Comparison of ENCODE assay signal across 24 mouse cellular contexts in the genomic region with DNA sequence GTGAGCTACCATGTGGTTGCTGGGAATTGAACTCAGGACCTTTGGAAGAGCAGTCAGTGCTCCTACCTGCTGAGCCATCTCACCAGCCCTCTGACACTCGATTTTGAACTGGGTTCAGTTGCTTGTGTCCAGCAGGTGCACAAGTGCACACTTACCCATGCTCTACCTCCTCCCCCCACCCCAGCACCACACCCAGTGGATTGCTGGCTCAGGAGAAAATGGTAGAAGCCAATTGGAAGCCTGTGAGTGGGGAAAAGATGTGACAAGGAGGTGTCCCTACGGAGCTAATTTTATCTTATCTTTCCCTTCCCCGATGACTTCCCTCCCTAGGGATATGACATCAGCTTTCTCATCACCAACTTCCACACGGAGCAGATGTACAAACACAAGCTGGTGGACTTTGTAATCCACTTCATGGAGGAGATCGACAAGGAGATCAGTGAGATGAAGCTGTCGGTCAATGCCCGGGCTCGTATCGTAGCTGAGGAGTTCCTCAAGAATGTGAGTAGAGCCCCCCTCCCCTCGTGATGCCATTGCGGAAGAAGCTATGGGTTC. TPM values are rescaled to one million over a fixed set of nuclear protein-coding genes. Genes with fewer than 3 reads are reported as not detected.
DNase-seq lines count a peak whose midpoint lies in the region; ATAC-seq lines count a peak whose summit lies in the region.
"Had no signal": no experiment of that assay in that cellular context is flagged by ENCODE, and none has a peak within 500 bp of the region (broad histone marks: within the 10 kb centered on the region; RNA-seq: fewer than 3 reads in every experiment).

No protein-coding gene starts in this region.

- no peak for DNase-seq in hindbrain, embryonic 10.5 days (ENCODE audit: low spot score)
- no peak for DNase-seq in neural tube, embryonic 10.5 days (ENCODE audit: extremely low spot score, low spot score)
- no peak for DNase-seq in gastrocnemius, postnatal 25 days
- no peak for DNase-seq in lung, postnatal 4 days
- DNase-seq: adrenal gland, adult 8-10 months; cerebellum, postnatal 36 days; embryo, embryonic 11 days; heart, adult 18-20 months; heart, postnatal 10 days; kidney, postnatal 36 days; lung, embryonic 14.5 days; right cerebral cortex, postnatal 14 days; thymus, postnatal 14 days had no signal

- peaks cover 62% of the 10 kb centered on the region for H3K36me3 ChIP-seq in hindbrain, embryonic 16.5 days (ENCODE audit: control insufficient read depth, insufficient read depth, low read length)
- peaks cover 100% of the 10 kb centered on the region for H3K36me3 ChIP-seq in hindbrain, embryonic 10.5 days
- H3K36me3 ChIP-seq in neural tube, embryonic 13.5 days: peaks cover 97% of the 10 kb centered on the region
- H3K36me3 ChIP-seq in neural tube, embryonic 14.5 days (ENCODE audit: control insufficient read depth, insufficient read depth, low read length): peaks cover 81% of the 10 kb centered on the region

- WGBS in hindbrain, embryonic 16.5 days: 78% methylated on average over 11 of the region's 11 CpGs
- 89% methylated on average over 11 of the region's 11 CpGs for WGBS in hindbrain, embryonic 10.5 days
- whole genome bisulfite sequencing in neural tube, embryonic 13.5 days: 86% methylated on average over 11 of the region's 11 CpGs
- 88% methylated on average over 11 of the region's 11 CpGs for WGBS in neural tube, embryonic 14.5 days

- H3K4me1 ChIP-seq in hindbrain, embryonic 16.5 days (ENCODE audit: control insufficient read depth, insufficient read depth, low read depth, low read length): no peaks in the 10 kb centered on the region
- no peaks in the 10 kb centered on the region for H3K4me1 ChIP-seq in hindbrain, embryonic 10.5 days (replicated peaks)
- H3K4me1 ChIP-seq in neural tube, embryonic 13.5 days (replicated peaks): no peaks in the 10 kb centered on the region
- H3K4me1 ChIP-seq in neural tube, embryonic 14.5 days (ENCODE audit: control insufficient read depth, insufficient read depth, low read length): no peaks in the 10 kb centered on the region
- H3K4me1 ChIP-seq: embryonic facial prominence, embryonic 15.5 days; forebrain, embryonic 15.5 days had no signal

- no peak overlapping the region for H3K9ac ChIP-seq in hindbrain, embryonic 16.5 days (ENCODE audit: low read depth, low read length)
- no peak overlapping the region for H3K9ac ChIP-seq in neural tube, embryonic 13.5 days
- no peak overlapping the region for H3K9ac ChIP-seq in neural tube, embryonic 14.5 days (replicated peaks; ENCODE audit: low read depth, low read length)
- H3K9ac ChIP-seq: embryonic facial prominence, embryonic 15.5 days; forebrain, embryonic 15.5 days; heart, embryonic 12.5 days; limb, embryonic 13.5 days; liver, embryonic 14.5 days; lung, embryonic 14.5 days; midbrain, embryonic 13.5 days had no signal

- H3K27me3 ChIP-seq in hindbrain, embryonic 16.5 days (replicated peaks; ENCODE audit: control insufficient read depth, insufficient read depth, low read length): no peaks in the 10 kb centered on the region
- H3K27me3 ChIP-seq in hindbrain, embryonic 10.5 days (ENCODE audit: insufficient read depth, poor library complexity, severe bottlenecking): no peaks in the 10 kb centered on the region
- no peaks in the 10 kb centered on the region for H3K27me3 ChIP-seq in neural tube, embryonic 13.5 days
- no peaks in the 10 kb centered on the region for H3K27me3 ChIP-seq in neural tube, embryonic 14.5 days (ENCODE audit: control insufficient read depth, insufficient read depth, low read length)
- H3K27me3 ChIP-seq: embryonic facial prominence, embryonic 15.5 days; forebrain, embryonic 15.5 days; heart, embryonic 12.5 days; limb, embryonic 13.5 days; megakaryocyte, embryonic 14.5 days; midbrain, embryonic 13.5 days had no signal

- H3K4me2 ChIP-seq in hindbrain, embryonic 16.5 days (ENCODE audit: low read length): no peak overlapping the region
- H3K4me2 ChIP-seq in neural tube, embryonic 13.5 days: no peak overlapping the region
- H3K4me2 ChIP-seq in neural tube, embryonic 14.5 days (ENCODE audit: low read depth, low read length): no peak overlapping the region
- H3K4me2 ChIP-seq: embryonic facial prominence, embryonic 15.5 days; forebrain, embryonic 15.5 days; heart, embryonic 12.5 days; limb, embryonic 13.5 days; lung, embryonic 14.5 days; midbrain, embryonic 13.5 days had no signal

- H3K4me3 ChIP-seq in hindbrain, embryonic 16.5 days (ENCODE audit: low read length): no peak overlapping the region
- H3K4me3 ChIP-seq in hindbrain, embryonic 10.5 days: no peak overlapping the region
- H3K4me3 ChIP-seq in neural tube, embryonic 13.5 days: no peak overlapping the region
- no peak overlapping the region for H3K4me3 ChIP-seq in neural tube, embryonic 14.5 days (ENCODE audit: low read depth, low read length)
- H3K4me3 ChIP-seq: embryonic facial prominence, embryonic 15.5 days; forebrain, embryonic 15.5 days; heart, embryonic 12.5 days; limb, embryonic 13.5 days; megakaryocyte, embryonic 14.5 days; midbrain, embryonic 13.5 days had no signal

- no peak for ATAC-seq in hindbrain, embryonic 16.5 days
- 0 out of 2 replicates have a peak, but pooled peaks have one; percentile 38 for ATAC-seq in neural tube, embryonic 13.5 days (ENCODE audit: low read depth)
- no peak for ATAC-seq in neural tube, embryonic 14.5 days (ENCODE audit: low read depth)
- ATAC-seq: activated CD4-positive, CD25-positive, alpha-beta regulatory T cell, adult 4 months; forebrain, embryonic 15.5 days had no signal

- H3K27ac ChIP-seq in hindbrain, embryonic 16.5 days (ENCODE audit: low read depth, low read length): peak overlapping the region; percentile 24; the same call in 1 of the 2 replicates
- H3K27ac ChIP-seq in hindbrain, embryonic 10.5 days: no peak overlapping the region
- peak overlapping the region; percentile 71 for H3K27ac ChIP-seq in neural tube, embryonic 13.5 days (replicated peaks)
- H3K27ac ChIP-seq in neural tube, embryonic 14.5 days (ENCODE audit: low read depth, low read length): 0 out of 2 replicates have a peak overlapping the region, but pooled peaks have one; percentile 28
- H3K27ac ChIP-seq: embryonic facial prominence, embryonic 15.5 days; forebrain, embryonic 15.5 days; limb, embryonic 13.5 days; liver, embryonic 14.5 days; midbrain, embryonic 13.5 days had no signal

- H3K9me3 ChIP-seq in hindbrain, embryonic 16.5 days (ENCODE audit: control insufficient read depth, low read length): no peaks in the 10 kb centered on the region
- no peaks in the 10 kb centered on the region for H3K9me3 ChIP-seq in hindbrain, embryonic 10.5 days
- no peaks in the 10 kb centered on the region for H3K9me3 ChIP-seq in neural tube, embryonic 13.5 days
- H3K9me3 ChIP-seq in neural tube, embryonic 14.5 days (ENCODE audit: control insufficient read depth, low read length): no peaks in the 10 kb centered on the region
- H3K9me3 ChIP-seq: embryonic facial prominence, embryonic 15.5 days; forebrain, embryonic 15.5 days; heart, embryonic 12.5 days; limb, embryonic 13.5 days; megakaryocyte, embryonic 14.5 days; midbrain, embryonic 13.5 days had no signal

RNA-seq across cellular contexts. Expression of gene Ttll3, which starts 3.8 kb away (rescaled TPM):
- polyA plus RNA-seq in hindbrain, embryonic 16.5 days (2015; fragmentation: Nextera tagmentation; extraction: Ambion mirVana): 9.2 and 11.8 TPM in 2 replicates
- polyA plus RNA-seq in hindbrain, embryonic 10.5 days (2016; fragmentation: Nextera tagmentation; extraction: Ambion mirVana): 5.3 and 7.4 TPM in 2 replicates
- 9.9 and 11.3 TPM in 2 replicates for polyA plus RNA-seq in neural tube, embryonic 13.5 days (2015; fragmentation: Nextera tagmentation; extraction: Ambion mirVana)
- 8.9 and 9.1 TPM in 2 replicates for polyA plus RNA-seq in neural tube, embryonic 14.5 days (2014; fragmentation: Nextera tagmentation; extraction: Ambion mirVana)
- 1 to 10 TPM; 1.6 to 1.7 TPM for total RNA-seq in gastrocnemius, postnatal 25 days (2021)

RNA-seq across cellular contexts. Expression of gene Arpc4, which starts 7.3 kb away (rescaled TPM):
- polyA plus RNA-seq in hindbrain, embryonic 16.5 days (2015; fragmentation: Nextera tagmentation; extraction: Ambion mirVana): 440 and 455 TPM in 2 replicates
- 393 and 423 TPM in 2 replicates for polyA plus RNA-seq in hindbrain, embryonic 10.5 days (2016; fragmentation: Nextera tagmentation; extraction: Ambion mirVana)
- 375 and 421 TPM in 2 replicates for polyA plus RNA-seq in neural tube, embryonic 13.5 days (2015; fragmentation: Nextera tagmentation; extraction: Ambion mirVana)
- 238 and 253 TPM in 2 replicates for polyA plus RNA-seq in neural tube, embryonic 14.5 days (2014; fragmentation: Nextera tagmentation; extraction: Ambion mirVana)
- 10 to 100 TPM; 48.4 to 55.3 TPM for total RNA-seq in gastrocnemius, postnatal 25 days (2021)

RNA-seq across cellular contexts. Expression of gene Tada3, which starts 7.6 kb away (rescaled TPM):
- 68.3 and 71.1 TPM in 2 replicates for polyA plus RNA-seq in hindbrain, embryonic 16.5 days (2015; fragmentation: Nextera tagmentation; extraction: Ambion mirVana)
- polyA plus RNA-seq in hindbrain, embryonic 10.5 days (2016; fragmentation: Nextera tagmentation; extraction: Ambion mirVana): 63.1 and 63.9 TPM in 2 replicates
- polyA plus RNA-seq in neural tube, embryonic 13.5 days (2015; fragmentation: Nextera tagmentation; extraction: Ambion mirVana): 63.8 and 64.5 TPM in 2 replicates
- polyA plus RNA-seq in neural tube, embryonic 14.5 days (2014; fragmentation: Nextera tagmentation; extraction: Ambion mirVana): 66.3 and 78.5 TPM in 2 replicates
- total RNA-seq in gastrocnemius, postnatal 25 days (2021): 10 to 100 TPM; 14.0 to 14.4 TPM

RNA-seq across cellular contexts. Expression of gene Rpusd3, which starts 33.9 kb away (rescaled TPM):
- polyA plus RNA-seq in hindbrain, embryonic 16.5 days (2015; fragmentation: Nextera tagmentation; extraction: Ambion mirVana): 21.5 and 21.7 TPM in 2 replicates
- polyA plus RNA-seq in hindbrain, embryonic 10.5 days (2016; fragmentation: Nextera tagmentation; extraction: Ambion mirVana): 34.9 and 36.3 TPM in 2 replicates
- polyA plus RNA-seq in neural tube, embryonic 13.5 days (2015; fragmentation: Nextera tagmentation; extraction: Ambion mirVana): 19.2 and 19.7 TPM in 2 replicates
- polyA plus RNA-seq in neural tube, embryonic 14.5 days (2014; fragmentation: Nextera tagmentation; extraction: Ambion mirVana): 19.7 and 23.6 TPM in 2 replicates
- total RNA-seq in gastrocnemius, postnatal 25 days (2021): 1 to 10 TPM; 8.0 to 9.7 TPM

RNA-seq across cellular contexts. Expression of gene Camk1, which starts 41.5 kb away (rescaled TPM):
- polyA plus RNA-seq in hindbrain, embryonic 16.5 days (2015; fragmentation: Nextera tagmentation; extraction: Ambion mirVana): 119 and 128 TPM in 2 replicates
- 42.3 and 58.0 TPM in 2 replicates for polyA plus RNA-seq in hindbrain, embryonic 10.5 days (2016; fragmentation: Nextera tagmentation; extraction: Ambion mirVana)
- polyA plus RNA-seq in neural tube, embryonic 13.5 days (2015; fragmentation: Nextera tagmentation; extraction: Ambion mirVana): 76.4 and 78.0 TPM in 2 replicates
- 93.6 and 110 TPM in 2 replicates for polyA plus RNA-seq in neural tube, embryonic 14.5 days (2014; fragmentation: Nextera tagmentation; extraction: Ambion mirVana)
- total RNA-seq in gastrocnemius, postnatal 25 days (2021): 10 to 100 TPM; 29.7 to 36.4 TPM
